Mouse (Mus musculus) neural tube, embryonic 15.5 days (tissue): ENCODE data around the gene Arhgap23. TPM values are rescaled to one million over a fixed set of nuclear protein-coding genes. Genes with fewer than 3 reads are reported as not detected.

Experiments
- ATAC-seq: fragments of 200-750 bp; cut with Nextera tagmentation; 2 replicates; pipeline ENCODE4 v1.8.0; 2017; ENCODE audit warnings: mild to moderate bottlenecking, moderate TSS enrichment, moderate library complexity; ENCODE audit not compliant: low FRiP score
- H3K27ac ChIP-seq: fragments of 300-500 bp; sonication (generic); replicated peaks from 2 replicates; pipeline ENCODE4 v1.5.1; 2015; ENCODE audit warnings: mild to moderate bottlenecking, inconsistent platforms
- H3K27me3 ChIP-seq: fragments of 300-500 bp; sonication (generic); replicated peaks from 2 replicates; pipeline ENCODE4 v1.6.1; 2015; ENCODE audit warnings: inconsistent platforms
- H3K36me3 ChIP-seq: fragments of 300-500 bp; sonication (generic); 2 replicates; pipeline ENCODE4 v1.6.1; 2015; ENCODE audit warnings: inconsistent platforms
- H3K4me1 ChIP-seq: fragments of 300-500 bp; sonication (generic); 2 replicates; pipeline ENCODE4 v1.6.1; 2015; ENCODE audit warnings: inconsistent platforms
- H3K4me2 ChIP-seq: fragments of 300-500 bp; sonication (generic); 2 replicates; pipeline ENCODE4 v1.6.1; 2015; ENCODE audit warnings: inconsistent platforms, mild to moderate bottlenecking, moderate library complexity
- H3K4me3 ChIP-seq: fragments of 300-500 bp; sonication (generic); replicated peaks from 2 replicates; pipeline ENCODE4 v1.5.1; 2015; ENCODE audit warnings: mild to moderate bottlenecking, inconsistent platforms
- H3K9ac ChIP-seq: fragments of 300-500 bp; sonication (generic); replicated peaks from 2 replicates; pipeline ENCODE4 v1.6.1; 2015; ENCODE audit warnings: mild to moderate bottlenecking, inconsistent platforms
- H3K9me3 ChIP-seq: fragments of 300-500 bp; sonication (generic); replicated peaks from 2 replicates; pipeline ENCODE4 v1.6.1; 2016; ENCODE audit warnings: inconsistent platforms
- WGBS: fragments of 180-500 bp; shearing (Covaris S2); methylation state at CpG from one replicate; pipeline ENCODE4 v1.1.7; 2015; ENCODE audit warnings: mixed read lengths; 5-methylcytosine and 5-hydroxymethylcytosine counted together
- polyA plus RNA-seq: library from polyadenylated mRNA; unstranded; fragments of >200 nt; fragmentation: Nextera tagmentation; extraction: Ambion mirVana; gene quantifications from 2 replicates; pipeline ENCODE4 v1.2.1, GENCODE M21; 2015

Arhgap23 gene
- polyA plus RNA-seq, 1 experiment from 2014 or later: 9.2 TPM

GRCm38 (mm10) chr11:97530961-97531360 lies 115.6 kb downstream of the Arhgap23 start:
- H3K36me3 ChIP-seq: peaks cover 28% of the 10 kb centered on the region
- H3K9ac ChIP-seq: no peak overlapping the region
- no peaks in the 10 kb centered on the region for H3K9me3 ChIP-seq
- H3K4me2 ChIP-seq: no peak overlapping the region
- ATAC-seq: no peak
- 59% methylated on average over 5 of the region's 5 CpGs for WGBS
- peaks cover 23% of the 10 kb centered on the region for H3K4me1 ChIP-seq
- no peak overlapping the region for H3K27ac ChIP-seq
- peaks cover 36% of the 10 kb centered on the region for H3K27me3 ChIP-seq
- H3K4me3 ChIP-seq: no peak overlapping the region

GRCm38 (mm10) chr11:97531381-97532260 lies 116.3 kb downstream of the Arhgap23 start:
- Histone ChIP-seq H3K36me3 (peaks cover 24% of the 10 kb centered on the region), H3K9me3 (no peaks in the 10 kb centered on the region), H3K9ac (peak overlapping the region; percentile 5; the same call in 1 of the 2 replicates), H3K4me2 (peak overlapping the region; percentile 64), H3K4me3 (peak overlapping the region; percentile 33), H3K4me1 (peaks cover 28% of the 10 kb centered on the region), H3K27me3 (peaks cover 43% of the 10 kb centered on the region), H3K27ac (no peak overlapping the region)
- WGBS: 8% methylated on average over 46 of the region's 46 CpGs
- ATAC-seq: peak; percentile 54

DNA sequence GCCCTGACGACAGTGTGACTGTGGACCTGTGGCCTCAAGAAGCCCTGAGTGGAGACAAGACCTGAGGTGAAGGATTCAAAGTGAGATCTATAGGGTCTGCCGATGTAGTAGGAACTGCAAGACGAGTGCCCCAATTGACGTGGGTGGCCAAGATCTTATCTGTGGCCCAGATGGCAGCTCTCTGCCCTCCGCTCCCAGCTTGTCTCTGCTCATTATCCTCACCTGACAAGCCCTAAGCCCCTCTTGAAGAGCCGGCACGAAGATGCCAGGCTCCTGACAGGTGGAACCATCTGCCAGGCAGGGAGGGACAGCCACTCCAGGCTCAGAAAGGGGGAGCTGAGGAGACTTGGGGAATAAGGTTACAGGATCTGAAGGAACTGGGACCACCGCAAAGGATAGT lies 117.0 kb downstream of the Arhgap23 start:
- Histone ChIP-seq H3K4me1 (peaks cover 35% of the 10 kb centered on the region), H3K9ac (no peak overlapping the region), H3K36me3 (peaks cover 22% of the 10 kb centered on the region), H3K9me3 (no peaks in the 10 kb centered on the region), H3K4me2 (peak overlapping the region; percentile 64; the same call in 1 of the 2 replicates), H3K27me3 (peaks cover 50% of the 10 kb centered on the region), H3K4me3 (no peak overlapping the region), H3K27ac (no peak overlapping the region)
- no peak for ATAC-seq
- 38% methylated on average over 8 of the region's 8 CpGs for WGBS

DNA sequence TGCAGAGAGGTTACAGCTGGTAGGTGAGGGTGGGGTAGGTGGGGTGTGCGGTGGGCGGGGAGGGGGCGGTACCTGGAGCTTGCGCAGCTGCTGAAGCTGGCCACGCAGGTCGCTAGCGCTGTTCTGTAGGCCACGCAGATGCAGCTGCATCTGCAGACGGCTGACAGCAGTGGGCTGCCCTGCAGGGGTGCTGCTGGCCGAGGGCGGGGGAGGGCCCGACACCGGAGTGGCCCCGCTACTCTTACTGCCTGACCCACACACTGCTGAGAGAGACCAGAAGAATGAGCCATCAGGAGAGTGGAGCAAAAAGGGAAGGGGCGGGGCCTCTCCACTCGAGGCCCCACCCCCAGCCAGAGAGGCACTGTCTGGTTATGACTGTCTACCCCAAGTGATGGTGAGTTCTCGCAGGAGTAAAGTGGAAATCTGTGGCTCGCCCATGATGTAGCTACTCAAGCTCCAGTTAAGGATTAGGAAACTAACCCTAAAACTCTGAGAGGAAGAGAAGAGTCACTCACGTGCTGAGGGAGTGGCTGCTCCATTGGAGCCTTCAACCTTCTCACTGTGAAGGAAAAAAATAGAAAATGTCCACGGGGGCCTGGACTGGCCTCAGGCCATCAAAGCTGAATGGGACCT lies 117.7 kb downstream of the Arhgap23 start:
- H3K4me2 ChIP-seq: no peak overlapping the region
- peaks cover 41% of the 10 kb centered on the region for H3K4me1 ChIP-seq
- peak; percentile 14; the same call in 1 of the 2 replicates for ATAC-seq
- H3K36me3 ChIP-seq: peaks cover 22% of the 10 kb centered on the region
- H3K4me3 ChIP-seq: no peak overlapping the region
- no peak overlapping the region for H3K9ac ChIP-seq
- H3K27ac ChIP-seq: no peak overlapping the region
- WGBS: 14% methylated on average over 20 of the region's 20 CpGs
- no peaks in the 10 kb centered on the region for H3K9me3 ChIP-seq
- peaks cover 57% of the 10 kb centered on the region for H3K27me3 ChIP-seq

GRCm38 (mm10) chr11:97533653-97534052 lies 118.3 kb downstream of the Arhgap23 start:
- ATAC-seq: no peak
- Histone ChIP-seq H3K4me1 (peaks cover 41% of the 10 kb centered on the region), H3K27ac (no peak overlapping the region), H3K4me2 (no peak overlapping the region), H3K9ac (no peak overlapping the region), H3K36me3 (peaks cover 22% of the 10 kb centered on the region), H3K4me3 (no peak overlapping the region), H3K27me3 (peaks cover 57% of the 10 kb centered on the region), H3K9me3 (no peaks in the 10 kb centered on the region)
- WGBS: 35% methylated on average over 7 of the region's 7 CpGs

DNA sequence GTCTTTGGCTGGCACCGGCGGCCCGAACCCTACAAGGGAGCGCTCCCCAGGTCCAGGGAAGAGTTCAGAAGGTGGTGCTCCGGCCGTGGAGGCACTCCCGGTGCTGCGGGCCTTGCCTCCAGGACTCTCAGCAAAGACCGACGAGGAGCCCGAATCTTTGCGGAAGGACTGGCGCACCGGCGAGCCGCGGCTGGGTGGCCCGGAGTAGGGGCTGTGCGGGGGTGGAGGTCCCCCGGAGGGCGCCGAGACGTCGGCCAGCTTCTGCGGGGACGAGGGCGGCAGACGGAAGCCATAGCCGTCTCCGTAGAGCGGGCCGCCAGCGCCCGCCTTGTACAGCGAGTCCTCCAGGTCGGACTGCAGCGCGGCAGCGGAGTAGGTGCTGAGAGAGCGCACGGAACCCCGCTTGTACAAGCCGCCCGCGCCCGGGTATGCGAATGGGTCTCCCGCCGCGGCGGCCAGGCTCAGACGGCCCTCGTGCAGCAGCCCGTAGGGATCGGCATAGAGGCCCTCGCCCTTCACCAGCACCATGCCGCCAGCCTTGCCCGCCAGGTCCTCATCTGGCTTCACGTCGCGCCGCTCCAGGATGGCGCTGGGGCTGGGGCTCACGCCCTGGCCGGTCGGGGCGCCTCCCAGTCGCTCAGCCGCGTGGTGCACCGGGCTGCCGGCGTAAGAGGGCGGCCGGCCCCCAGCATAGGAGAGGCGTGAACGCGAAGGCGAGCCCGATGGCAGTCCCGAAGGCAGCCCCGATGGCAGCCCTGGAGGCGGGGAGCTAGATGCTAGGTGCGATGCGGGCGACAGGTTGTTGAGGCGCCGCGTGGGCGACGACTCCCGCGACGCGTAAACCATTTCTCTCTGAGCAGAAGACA lies 119.3 kb downstream of the Arhgap23 start:
- peak overlapping the region; percentile 34 for H3K4me2 ChIP-seq
- peaks cover 17% of the 10 kb centered on the region for H3K36me3 ChIP-seq
- H3K4me1 ChIP-seq: peaks cover 41% of the 10 kb centered on the region
- no peak for ATAC-seq
- H3K27ac ChIP-seq: no peak overlapping the region
- H3K4me3 ChIP-seq: peak overlapping the region; percentile 7; the same call in 1 of the 2 replicates
- WGBS: 9% methylated on average over 93 of the region's 95 CpGs
- H3K9me3 ChIP-seq: no peaks in the 10 kb centered on the region
- no peak overlapping the region for H3K9ac ChIP-seq
- peaks cover 57% of the 10 kb centered on the region for H3K27me3 ChIP-seq

- H3K9me3 ChIP-seq: no peaks in the 10 kb centered on the region
- no peak overlapping the region for H3K4me3 ChIP-seq
- H3K27me3 ChIP-seq: peaks cover 57% of the 10 kb centered on the region
- H3K4me2 ChIP-seq: no peak overlapping the region
- ATAC-seq: no peak
- H3K36me3 ChIP-seq: peaks cover 16% of the 10 kb centered on the region; the same call in 1 of the 2 replicates
- peaks cover 44% of the 10 kb centered on the region for H3K4me1 ChIP-seq
- H3K9ac ChIP-seq: no peak overlapping the region
- no peak overlapping the region for H3K27ac ChIP-seq
- WGBS: 38% methylated on average over 5 of the region's 5 CpGs
Observed at GRCm38 (mm10) chr11:97535308-97535630, 119.9 kb downstream of the Arhgap23 start.

GRCm38 (mm10) chr11:97535660-97536059 lies 120.3 kb downstream of the Arhgap23 start:
- no peak overlapping the region for H3K27ac ChIP-seq
- WGBS: 48% methylated on average over 5 of the region's 5 CpGs
- peaks cover 57% of the 10 kb centered on the region for H3K27me3 ChIP-seq
- H3K36me3 ChIP-seq: peaks cover 16% of the 10 kb centered on the region; the same call in 1 of the 2 replicates
- no peak overlapping the region for H3K4me3 ChIP-seq
- no peak overlapping the region for H3K4me2 ChIP-seq
- ATAC-seq: no peak
- no peaks in the 10 kb centered on the region for H3K9me3 ChIP-seq
- H3K4me1 ChIP-seq: peaks cover 46% of the 10 kb centered on the region
- no peak overlapping the region for H3K9ac ChIP-seq

DNA sequence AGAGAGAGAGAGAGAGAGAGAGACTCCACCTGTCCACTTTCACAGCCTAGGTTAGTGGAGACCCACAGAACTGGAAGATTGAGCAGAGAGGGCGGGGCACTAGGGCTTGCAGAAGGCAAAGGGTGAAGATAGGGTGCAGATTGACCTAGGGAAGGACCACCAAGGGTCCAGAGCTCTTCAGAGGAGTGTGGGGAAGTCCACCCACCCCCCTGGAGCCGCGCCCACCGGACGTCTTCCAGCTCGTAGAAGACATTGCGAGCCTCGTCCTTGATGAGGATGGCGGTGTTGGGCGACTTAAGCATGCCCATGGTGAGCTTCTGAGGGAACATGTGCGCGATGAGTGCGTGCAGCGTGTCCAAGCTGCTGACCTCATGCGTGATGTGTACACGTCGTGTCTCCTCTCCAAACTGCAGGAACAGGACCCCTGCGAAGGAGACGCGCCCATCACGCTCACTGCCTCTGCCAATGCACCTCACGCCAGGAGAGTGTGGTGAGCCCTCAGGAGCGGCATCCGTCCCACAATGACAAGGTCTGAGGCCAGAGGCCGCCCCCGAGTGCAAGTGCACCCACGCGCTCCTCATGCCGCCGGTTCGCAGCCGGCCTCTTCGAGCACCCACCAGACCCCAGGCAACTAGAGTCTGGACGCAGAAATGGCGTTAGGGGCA lies 120.9 kb downstream of the Arhgap23 start:
- H3K27ac ChIP-seq: no peak overlapping the region

DNA sequence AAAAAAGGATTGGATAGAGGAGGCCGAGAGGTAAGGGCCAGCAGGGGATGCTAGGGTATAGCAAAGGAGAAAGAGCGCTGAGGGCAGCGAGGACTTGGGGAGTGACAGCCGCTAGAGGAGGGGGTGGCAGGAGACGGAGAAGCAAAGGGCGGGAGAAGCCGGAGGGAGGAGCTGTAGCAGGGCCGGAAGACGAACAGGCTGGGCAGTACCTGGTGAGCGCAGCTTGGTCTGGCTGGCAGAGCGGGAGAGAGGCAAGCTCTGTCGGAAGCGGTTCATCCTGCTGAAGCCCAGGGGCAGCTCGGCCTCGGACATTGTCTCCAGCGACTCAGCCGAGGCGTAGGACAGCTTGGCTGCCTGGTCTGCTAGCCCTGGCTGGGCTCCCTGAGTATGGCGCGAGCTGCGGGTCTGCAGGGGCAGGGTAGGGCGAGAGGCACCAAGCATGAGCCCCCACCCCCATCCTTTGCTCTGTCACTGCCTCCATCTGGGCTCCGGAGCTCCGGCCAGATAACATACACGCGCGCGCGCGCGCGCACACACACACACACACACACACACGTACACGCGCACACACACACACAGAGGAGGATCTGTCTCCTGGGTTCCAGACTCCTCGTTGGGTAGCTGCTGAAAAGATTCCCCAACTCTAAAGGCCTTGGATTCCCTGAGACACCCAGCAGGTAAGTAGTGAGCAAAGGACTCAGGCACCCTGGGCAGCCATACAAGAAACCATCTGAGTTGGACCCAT lies 121.7 kb downstream of the Arhgap23 start:
- peak; percentile 43; the same call in 1 of the 2 replicates for ATAC-seq

More for the DNA sequence above, 120.9 kb downstream of the Arhgap23 start:
- Histone ChIP-seq H3K4me2 (peak overlapping the region; percentile 58), H3K9me3 (no peaks in the 10 kb centered on the region), H3K27me3 (peaks cover 57% of the 10 kb centered on the region), H3K36me3 (peaks cover 12% of the 10 kb centered on the region; the same call in 1 of the 2 replicates), H3K9ac (no peak overlapping the region), H3K4me1 (peaks cover 49% of the 10 kb centered on the region), H3K4me3 (peak overlapping the region; percentile 27; the same call in 1 of the 2 replicates)
- ATAC-seq: no peak
- WGBS: 26% methylated on average over 35 of the region's 35 CpGs

More for the DNA sequence above, 121.7 kb downstream of the Arhgap23 start:
- H3K4me1 ChIP-seq: peaks cover 45% of the 10 kb centered on the region
- H3K36me3 ChIP-seq: peaks cover 13% of the 10 kb centered on the region; the same call in 1 of the 2 replicates
- peaks cover 61% of the 10 kb centered on the region for H3K27me3 ChIP-seq
- peak overlapping the region; percentile 58 for H3K4me2 ChIP-seq
- no peaks in the 10 kb centered on the region for H3K9me3 ChIP-seq
- no peak overlapping the region for H3K9ac ChIP-seq
- 7% methylated on average over 35 of the region's 36 CpGs for WGBS
- peak overlapping the region; percentile 27 for H3K4me3 ChIP-seq
- 0 out of 2 replicates have a peak overlapping the region, but pooled peaks have one; percentile 0 for H3K27ac ChIP-seq
